Mouse (Mus musculus) cerebellum, adult 11-12 months (tissue): ENCODE measurements around the gene Neurl2.
"Not testable (repeated sequence)": the region's sequence is repeated elsewhere in the genome, so short reads cannot be mapped to it uniquely, and the experiment has no call there.

Experiments used
- DNase-seq: peaks from one replicate; pipeline ENCODE4 v3.0.0; 2022

Gene Neurl2

GRCm38 (mm10) chr2:164815821-164816220 is 17.4 kb downstream of the Neurl2 start:
- no peak for DNase-seq

GRCm38 (mm10) chr2:164815348-164815747 is 17.9 kb downstream of the Neurl2 start:
- no peak for DNase-seq

GRCm38 (mm10) chr2:164813557-164813956 is 19.7 kb downstream of the Neurl2 start:
- no peak for DNase-seq

- DNase-seq = no peak
These were observed 26.6 kb downstream of the Neurl2 start for GRCm38 (mm10) chr2:164806614-164807013.

GRCm38 (mm10) chr2:164805332-164805718 is 27.9 kb downstream of the Neurl2 start:
- DNase-seq = no peak

GRCm38 (mm10) chr2:164804533-164805331 is 28.5 kb downstream of the Neurl2 start, which contains the start of the genes Acot8 and Zswim3:
Gene Acot8 (minus strand): TSS chr2:164804882.
Gene Zswim3 (plus strand): TSS chr2:164805098.
- peak; percentile 97 for DNase-seq

- no peak for DNase-seq
These were observed 29.3 kb downstream of the Neurl2 start for GRCm38 (mm10) chr2:164803921-164804313.

- no peak for DNase-seq
These were observed 29.9 kb downstream of the Neurl2 start for GRCm38 (mm10) chr2:164803201-164803920.

GRCm38 (mm10) chr2:164800252-164801004 is 32.8 kb downstream of the Neurl2 start:
- DNase-seq = no peak

- DNase-seq = not testable (repeated sequence)
These were observed 34.7 kb downstream of the Neurl2 start for GRCm38 (mm10) chr2:164798554-164798953.

- DNase-seq = peak; percentile 20
These were observed 37.4 kb downstream of the Neurl2 start for GRCm38 (mm10) chr2:164795868-164796267.

GRCm38 (mm10) chr2:164794293-164794692 is 39.0 kb downstream of the Neurl2 start:
- peak; percentile 82 for DNase-seq

- peak; percentile 31 for DNase-seq
These were observed 39.5 kb downstream of the Neurl2 start for GRCm38 (mm10) chr2:164793772-164794171.

- DNase-seq = peak; percentile 81
These were observed 40.0 kb downstream of the Neurl2 start for GRCm38 (mm10) chr2:164793236-164793635.

- peak; percentile 47 for DNase-seq
These were observed 40.7 kb downstream of the Neurl2 start for GRCm38 (mm10) chr2:164792400-164793190.

GRCm38 (mm10) chr2:164791841-164792261 is 41.4 kb downstream of the Neurl2 start:
- DNase-seq = peak; percentile 70

- peak; percentile 37 for DNase-seq
These were observed 42.8 kb downstream of the Neurl2 start for GRCm38 (mm10) chr2:164790451-164790850.

- peak; percentile 31 for DNase-seq
These were observed 44.8 kb downstream of the Neurl2 start for GRCm38 (mm10) chr2:164788411-164788810.

- DNase-seq = no peak
These were observed 45.5 kb downstream of the Neurl2 start for GRCm38 (mm10) chr2:164787779-164788178.

GRCm38 (mm10) chr2:164787032-164787431 is 46.2 kb downstream of the Neurl2 start:
- no peak for DNase-seq

GRCm38 (mm10) chr2:164786388-164786885 is 46.8 kb downstream of the Neurl2 start:
- peak; percentile 60 for DNase-seq
